Mouse (Mus musculus): Measurements from ENCODE around the gene Hopx. TPM values are rescaled to one million over a fixed set of nuclear protein-coding genes. Genes with fewer than 3 reads are reported as not detected.

The Hopx gene
- 14.4 and 14.6 TPM in 2 replicates for polyA plus RNA-seq (2016; fragmentation: Nextera tagmentation; extraction: Ambion mirVana)

DNA sequence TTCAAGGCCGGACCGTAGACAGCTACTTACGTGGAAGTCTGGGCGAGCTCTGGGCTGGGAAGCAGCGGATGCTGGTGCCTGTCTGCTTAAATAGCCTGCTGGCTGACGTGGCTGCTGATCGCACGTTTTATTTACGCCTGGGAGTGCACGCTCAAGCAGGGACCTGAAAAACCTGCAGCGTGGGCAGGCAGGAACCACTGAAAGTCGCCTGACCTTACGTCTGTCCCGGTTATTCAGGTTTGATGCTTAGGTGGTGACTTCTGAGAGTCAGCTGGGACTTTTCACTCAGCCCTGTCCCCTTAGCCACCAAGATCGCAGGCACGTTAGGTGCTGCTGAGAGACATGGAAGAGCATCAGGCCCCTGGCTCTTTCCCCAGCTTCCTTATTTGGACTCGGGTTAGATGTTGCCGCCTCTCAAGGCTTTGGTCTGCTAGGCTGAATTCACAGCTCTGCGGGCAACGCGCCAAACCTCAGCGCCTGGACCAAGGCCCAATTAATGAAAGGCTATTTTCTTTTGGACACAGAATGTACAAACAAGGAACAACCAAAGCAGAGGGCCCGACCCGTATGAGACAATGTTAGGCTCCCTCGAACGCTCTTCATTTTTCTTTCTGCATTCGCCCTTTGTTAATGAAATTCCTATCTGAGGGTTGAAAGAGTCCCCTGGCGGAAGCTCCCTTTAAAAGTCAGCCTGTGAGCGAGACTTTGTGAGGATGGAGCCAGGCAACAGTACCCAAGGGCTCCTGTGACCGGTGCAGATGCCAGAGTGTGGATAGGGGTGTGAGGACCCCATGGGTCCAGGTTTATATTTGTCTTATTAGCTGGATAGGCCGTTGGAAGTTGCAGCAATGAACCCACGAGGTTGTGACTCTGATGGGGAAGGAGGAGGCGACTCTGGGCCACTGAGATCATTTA lies at the start of gene Hopx:
Gene Hopx, minus strand, starts transcription at position 305 of the 915 bp plus-strand sequence.
- WGBS = 29% methylated on average over 33 of the region's 33 CpGs
- peak within 1 kb of the TSS; percentile 95 for H3K27ac ChIP-seq (ENCODE audit: poor library complexity, severe bottlenecking)
- peak within 1 kb of the TSS; percentile 66 for H3K4me2 ChIP-seq
- no peaks in the 10 kb centered on the region for H3K27me3 ChIP-seq (replicated peaks)
- H3K4me1 ChIP-seq (replicated peaks) = peaks cover 45% of the 10 kb centered on the region
- H3K9ac ChIP-seq = peak within 1 kb of the TSS; percentile 72
- H3K4me3 ChIP-seq = peak within 1 kb of the TSS; percentile 49
- no peaks in the 10 kb centered on the region for H3K36me3 ChIP-seq
- H3K9me3 ChIP-seq (replicated peaks) = no peaks in the 10 kb centered on the region
- peak; percentile 64 for ATAC-seq (ENCODE audit: insufficient number of reproducible peaks, low FRiP score)

DNA sequence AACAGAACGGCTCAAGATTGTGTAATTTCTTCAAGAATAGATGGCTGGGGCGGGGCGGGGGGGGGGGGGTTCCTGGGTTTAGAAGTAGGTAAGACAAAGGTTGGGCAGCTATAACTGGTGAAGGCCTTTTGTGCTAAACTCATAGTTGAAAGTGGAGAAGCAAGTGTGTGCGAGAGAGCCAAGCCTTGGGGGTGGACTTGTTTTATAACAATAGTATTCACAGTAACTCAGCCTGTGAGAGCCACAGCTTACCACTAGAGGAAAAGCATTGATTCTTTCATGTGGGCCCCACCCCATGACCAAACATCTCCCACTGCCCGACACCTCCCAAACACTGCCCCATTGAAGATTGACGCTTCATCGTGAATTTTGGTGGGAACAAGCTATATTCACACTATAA lies 48.7 kb upstream of the Hopx start:
- Histone ChIP-seq H3K4me3 (no peak overlapping the region), H3K4me1 (replicated peaks) (peaks cover 4% of the 10 kb centered on the region; the same call in 1 of the 2 replicates), H3K27me3 (replicated peaks) (no peaks in the 10 kb centered on the region; the same call in 1 of the 2 replicates), H3K27ac (ENCODE audit: poor library complexity, severe bottlenecking) (no peak overlapping the region), H3K9me3 (replicated peaks) (no peaks in the 10 kb centered on the region), H3K36me3 (no peaks in the 10 kb centered on the region), H3K9ac (no peak overlapping the region), H3K4me2 (no peak overlapping the region)
- no peak for ATAC-seq (ENCODE audit: insufficient number of reproducible peaks, low FRiP score)
- 84% methylated on average over 7 of the region's 7 CpGs for WGBS

DNA sequence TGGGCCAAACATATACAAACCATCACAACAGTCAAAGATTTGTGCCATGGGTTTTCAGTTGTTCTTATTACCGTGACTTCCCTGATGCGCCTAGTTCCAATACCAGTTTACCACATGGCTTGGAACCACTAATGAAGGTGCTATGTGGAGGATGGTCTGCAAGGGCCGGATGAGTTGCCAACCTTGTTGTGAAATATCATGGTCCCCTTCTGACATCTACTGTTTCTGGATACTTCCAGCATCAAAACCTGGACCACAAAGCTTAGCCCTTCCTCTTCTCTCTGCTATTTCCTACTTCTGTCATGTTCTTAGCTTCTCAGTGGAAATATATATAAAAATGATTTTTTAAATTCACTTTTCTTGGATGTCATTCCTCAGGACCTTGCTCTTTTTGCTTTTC lies 47.6 kb upstream of the Hopx start:
- Histone ChIP-seq H3K9ac (no peak overlapping the region), H3K36me3 (no peaks in the 10 kb centered on the region), H3K4me2 (no peak overlapping the region), H3K4me3 (no peak overlapping the region), H3K4me1 (replicated peaks) (peaks cover 11% of the 10 kb centered on the region), H3K27ac (ENCODE audit: poor library complexity, severe bottlenecking) (no peak overlapping the region), H3K27me3 (replicated peaks) (no peaks in the 10 kb centered on the region; the same call in 1 of the 2 replicates), H3K9me3 (replicated peaks) (no peaks in the 10 kb centered on the region)
- ATAC-seq (ENCODE audit: insufficient number of reproducible peaks, low FRiP score) = no peak
- WGBS = 87% methylated on average over 3 of the region's 3 CpGs

DNA sequence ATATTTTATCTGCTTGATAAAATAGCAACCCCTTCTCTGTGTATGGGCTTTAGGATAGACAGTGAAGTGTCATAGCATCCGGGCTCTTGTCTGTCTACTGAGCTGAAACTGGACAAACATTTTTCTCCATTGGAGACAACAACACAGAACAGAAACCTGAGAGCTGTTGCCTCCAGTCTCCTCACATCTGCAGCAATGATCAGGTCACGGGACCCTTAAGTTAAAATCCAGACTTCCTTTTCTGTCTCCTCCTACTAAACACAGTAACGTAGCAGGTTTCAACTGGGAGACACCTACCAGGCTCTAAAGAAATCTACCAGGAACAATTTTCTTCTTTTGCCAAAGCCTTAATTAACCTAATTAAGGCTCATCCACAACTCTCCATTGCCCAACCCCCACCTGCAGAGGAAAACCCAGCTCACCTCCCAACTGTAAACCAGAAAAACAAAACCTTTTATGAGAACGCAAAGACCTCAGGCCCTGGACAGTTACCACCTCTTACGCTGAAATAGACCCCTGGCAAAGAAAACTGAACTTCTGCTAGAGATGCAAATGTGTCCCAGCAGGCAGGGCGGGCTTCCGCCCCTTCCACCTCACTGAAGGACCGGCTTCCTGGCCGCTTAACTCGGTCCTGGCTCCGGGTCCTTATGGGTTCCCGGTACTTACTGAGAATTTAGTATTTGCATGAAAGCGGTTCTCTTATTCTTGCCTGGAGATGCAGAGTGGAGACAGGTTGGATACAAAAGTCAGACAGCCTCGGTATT lies 43.0 kb upstream of the Hopx start:
- ATAC-seq (ENCODE audit: insufficient number of reproducible peaks, low FRiP score) = no peak
- Histone ChIP-seq H3K4me1 (replicated peaks) (peaks cover 17% of the 10 kb centered on the region), H3K36me3 (no peaks in the 10 kb centered on the region), H3K4me2 (no peak overlapping the region), H3K9ac (no peak overlapping the region), H3K4me3 (no peak overlapping the region), H3K27ac (ENCODE audit: poor library complexity, severe bottlenecking) (no peak overlapping the region), H3K9me3 (replicated peaks) (no peaks in the 10 kb centered on the region), H3K27me3 (replicated peaks) (no peaks in the 10 kb centered on the region)
- WGBS = 49% methylated on average over 14 of the region's 14 CpGs

DNA sequence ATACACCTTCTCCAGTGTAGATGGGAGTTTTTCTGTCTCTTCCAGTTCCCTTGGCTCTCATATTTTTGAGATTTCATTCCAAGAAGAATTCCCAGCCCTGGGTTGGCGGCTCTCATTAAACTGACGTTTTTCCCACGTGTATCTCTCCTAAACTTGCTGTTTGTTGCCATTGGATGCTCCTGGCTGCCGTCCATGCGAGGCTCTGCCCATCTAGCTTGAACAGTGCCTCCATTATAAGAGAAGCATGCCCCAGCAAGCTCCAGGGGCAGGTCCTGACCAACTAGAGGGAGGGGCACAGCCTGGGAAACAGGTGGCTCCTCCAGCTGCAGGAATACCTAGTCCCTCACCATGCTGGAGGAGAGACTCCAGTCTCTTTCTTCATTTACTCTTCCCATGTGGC lies 42.0 kb upstream of the Hopx start:
- H3K4me3 ChIP-seq = no peak overlapping the region
- H3K36me3 ChIP-seq = no peaks in the 10 kb centered on the region
- no peaks in the 10 kb centered on the region for H3K27me3 ChIP-seq (replicated peaks)
- no peak overlapping the region for H3K27ac ChIP-seq (ENCODE audit: poor library complexity, severe bottlenecking)
- no peak overlapping the region for H3K9ac ChIP-seq
- H3K9me3 ChIP-seq (replicated peaks) = no peaks in the 10 kb centered on the region
- ATAC-seq (ENCODE audit: insufficient number of reproducible peaks, low FRiP score) = no peak
- WGBS = 75% methylated on average over 5 of the region's 5 CpGs
- H3K4me2 ChIP-seq = no peak overlapping the region
- H3K4me1 ChIP-seq (replicated peaks) = peaks cover 17% of the 10 kb centered on the region

DNA sequence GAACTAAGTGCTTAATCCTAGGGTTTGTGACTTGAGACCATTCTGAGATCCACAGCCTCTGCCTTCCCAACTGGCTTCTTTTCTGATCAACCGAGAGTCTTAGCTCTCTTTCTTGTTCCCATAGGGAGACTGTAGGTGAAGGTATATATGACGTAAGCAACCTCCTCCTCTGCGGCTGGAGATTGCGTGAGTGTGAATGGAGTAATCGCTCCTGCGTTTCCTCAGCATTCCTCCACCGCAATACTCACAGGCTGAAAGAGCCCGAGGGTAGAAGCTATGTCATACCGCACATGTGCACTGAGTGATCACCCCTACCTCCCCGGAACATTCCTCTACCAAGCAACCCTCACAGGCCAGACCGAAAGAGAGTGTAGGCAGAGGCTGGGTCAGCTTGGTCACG lies 40.6 kb upstream of the Hopx start:
- Histone ChIP-seq H3K4me1 (replicated peaks) (peaks cover 21% of the 10 kb centered on the region), H3K4me3 (no peak overlapping the region), H3K9ac (no peak overlapping the region), H3K27ac (ENCODE audit: poor library complexity, severe bottlenecking) (no peak overlapping the region), H3K27me3 (replicated peaks) (no peaks in the 10 kb centered on the region), H3K36me3 (no peaks in the 10 kb centered on the region), H3K4me2 (no peak overlapping the region), H3K9me3 (replicated peaks) (no peaks in the 10 kb centered on the region)
- no peak for ATAC-seq (ENCODE audit: insufficient number of reproducible peaks, low FRiP score)
- 86% methylated on average over 12 of the region's 12 CpGs for WGBS

DNA sequence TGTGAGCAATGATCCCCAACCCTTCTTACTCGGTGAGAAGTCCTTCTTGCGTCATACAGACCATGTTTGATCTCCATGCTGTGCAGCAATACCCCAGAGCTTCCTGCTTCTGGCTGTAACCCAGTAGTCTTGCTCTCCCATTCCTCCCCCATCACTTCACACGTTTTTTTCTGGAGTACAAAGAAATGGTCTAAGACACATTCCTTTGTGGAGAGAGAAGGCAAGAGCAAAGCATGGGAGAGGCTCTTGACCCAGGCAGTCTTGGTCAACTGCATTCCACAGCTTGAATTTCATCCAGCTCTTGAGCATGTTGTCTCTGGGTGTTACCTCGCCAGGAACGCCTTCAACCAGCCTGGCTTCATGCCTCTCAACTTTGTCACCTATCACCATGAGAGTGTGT lies 39.9 kb upstream of the Hopx start:
- Histone ChIP-seq H3K9ac (no peak overlapping the region), H3K4me1 (replicated peaks) (peaks cover 21% of the 10 kb centered on the region), H3K4me3 (no peak overlapping the region), H3K36me3 (no peaks in the 10 kb centered on the region), H3K27me3 (replicated peaks) (no peaks in the 10 kb centered on the region), H3K27ac (ENCODE audit: poor library complexity, severe bottlenecking) (no peak overlapping the region), H3K9me3 (replicated peaks) (no peaks in the 10 kb centered on the region), H3K4me2 (no peak overlapping the region)
- no peak for ATAC-seq (ENCODE audit: insufficient number of reproducible peaks, low FRiP score)
- 58% methylated on average over 5 of the region's 5 CpGs for WGBS

DNA sequence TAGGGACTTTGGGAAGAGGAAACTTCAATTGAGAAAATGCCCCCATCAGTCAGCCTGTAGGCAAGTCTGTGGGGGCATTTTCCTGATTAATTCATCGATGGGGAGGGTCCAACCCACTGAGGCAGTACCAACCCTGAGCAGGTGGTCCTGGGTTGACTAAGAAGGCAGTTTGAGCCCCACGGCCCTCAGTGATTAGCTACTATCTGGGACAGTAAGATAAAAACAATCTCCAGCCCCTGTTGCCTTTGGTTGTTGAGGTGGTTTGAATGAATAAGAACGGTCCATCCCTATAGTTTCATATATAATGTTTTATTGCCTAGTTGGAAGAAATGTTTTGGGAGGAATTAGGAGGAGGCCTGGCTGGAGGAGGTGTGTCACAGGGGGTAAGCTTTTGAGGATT lies 36.8 kb upstream of the Hopx start:
- Histone ChIP-seq H3K27me3 (replicated peaks) (no peaks in the 10 kb centered on the region), H3K36me3 (no peaks in the 10 kb centered on the region), H3K27ac (ENCODE audit: poor library complexity, severe bottlenecking) (no peak overlapping the region), H3K9ac (no peak overlapping the region), H3K9me3 (replicated peaks) (no peaks in the 10 kb centered on the region), H3K4me2 (no peak overlapping the region), H3K4me3 (no peak overlapping the region), H3K4me1 (replicated peaks) (peaks cover 13% of the 10 kb centered on the region; the same call in 1 of the 2 replicates)
- WGBS = 59% methylated on average over 3 of the region's 3 CpGs
- no peak for ATAC-seq (ENCODE audit: insufficient number of reproducible peaks, low FRiP score)

DNA sequence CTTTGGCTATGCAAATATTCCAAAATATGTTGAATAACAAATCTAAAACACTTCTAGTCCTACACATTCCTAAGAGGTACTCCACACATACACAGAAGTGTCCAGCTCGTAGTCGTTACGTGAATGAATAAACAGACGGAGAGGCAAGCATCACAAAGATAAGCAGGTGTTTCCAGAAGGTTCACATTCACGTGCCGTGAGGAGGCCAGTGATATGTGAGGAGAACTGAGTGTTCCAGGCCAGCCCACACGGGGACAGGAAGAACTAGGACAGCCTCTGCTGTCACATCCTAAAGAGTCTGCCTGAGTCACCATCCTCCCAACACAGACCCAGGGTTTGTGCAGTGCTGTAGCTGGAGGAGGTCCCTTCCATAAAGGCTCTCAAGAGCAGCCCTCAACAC lies 36.2 kb upstream of the Hopx start:
- Histone ChIP-seq H3K27me3 (replicated peaks) (no peaks in the 10 kb centered on the region), H3K9me3 (replicated peaks) (no peaks in the 10 kb centered on the region), H3K36me3 (no peaks in the 10 kb centered on the region), H3K9ac (no peak overlapping the region), H3K4me2 (no peak overlapping the region), H3K4me1 (replicated peaks) (peaks cover 13% of the 10 kb centered on the region; the same call in 1 of the 2 replicates), H3K27ac (ENCODE audit: poor library complexity, severe bottlenecking) (no peak overlapping the region), H3K4me3 (no peak overlapping the region)
- ATAC-seq (ENCODE audit: insufficient number of reproducible peaks, low FRiP score) = 0 out of 2 replicates have a peak, but pooled peaks have one; percentile 37
- 22% methylated on average over 7 of the region's 7 CpGs for WGBS

DNA sequence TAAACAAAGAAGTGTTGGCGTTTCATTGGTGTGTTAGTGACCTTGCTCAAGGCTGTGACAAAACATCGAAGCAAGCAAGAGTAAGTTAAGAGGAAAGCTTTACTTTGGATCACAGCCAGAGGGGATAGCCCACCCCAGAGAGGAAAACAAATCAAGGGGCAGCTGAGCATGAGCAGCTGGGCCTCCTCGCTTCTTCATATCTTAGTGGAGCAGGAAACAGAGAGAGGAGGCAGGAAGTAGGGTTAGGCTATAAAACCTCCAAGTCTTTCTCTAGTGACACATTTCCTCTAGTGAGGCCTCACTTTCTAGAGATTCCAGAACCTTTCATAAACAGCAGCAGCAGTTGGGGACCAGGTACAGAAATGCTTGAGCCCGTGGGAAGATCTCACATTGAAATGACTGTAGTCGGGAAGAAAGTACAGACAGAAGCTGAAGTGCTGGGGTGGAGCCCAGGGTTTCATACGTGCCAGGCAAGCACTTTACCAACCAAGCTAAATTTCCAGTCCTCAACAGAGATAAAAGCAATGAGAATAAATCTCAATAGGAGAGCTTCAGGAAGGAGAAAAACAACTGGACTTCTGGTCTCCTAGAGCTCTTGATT lies 33.2 kb upstream of the Hopx start:
- 53% methylated on average over 6 of the region's 6 CpGs for WGBS
- peaks cover 15% of the 10 kb centered on the region for H3K4me1 ChIP-seq (replicated peaks)
- peak; percentile 84 for ATAC-seq (ENCODE audit: insufficient number of reproducible peaks, low FRiP score)

More for the DNA sequence above, 33.2 kb upstream of the Hopx start:
- Histone ChIP-seq H3K36me3 (no peaks in the 10 kb centered on the region), H3K9ac (no peak overlapping the region), H3K4me2 (no peak overlapping the region), H3K27me3 (replicated peaks) (no peaks in the 10 kb centered on the region), H3K27ac (ENCODE audit: poor library complexity, severe bottlenecking) (peak overlapping the region; percentile 57), H3K9me3 (replicated peaks) (no peaks in the 10 kb centered on the region), H3K4me3 (no peak overlapping the region)
